Mouse (Mus musculus): ENCODE measurements around the gene Dpep2nb.
A peak's percentile ranks its signal among the peaks of the same experiment; 100 is the strongest.
"Not testable (repeated sequence)": the region's sequence is repeated elsewhere in the genome, so short reads cannot be mapped to it uniquely, and the experiment has no call there.

Gene Dpep2nb

GRCm38 (mm10) chr8:106005875-106006274, at the start of gene Dpep2nb:
Gene Dpep2nb (minus strand): TSS chr8:106005975.
- DNase-seq (ENCODE audit: extremely low read depth, insufficient read length, low spot score) = no peak

GRCm38 (mm10) chr8:106055038-106055437, 49.3 kb upstream of the Dpep2nb start:
- no peak for DNase-seq (ENCODE audit: extremely low read depth, insufficient read length, low spot score)

- DNase-seq (ENCODE audit: extremely low read depth, insufficient read length, low spot score) = no peak
These were observed 48.5 kb upstream of the Dpep2nb start for GRCm38 (mm10) chr8:106054190-106054811.

GRCm38 (mm10) chr8:106052510-106053089, 46.8 kb upstream of the Dpep2nb start:
- no peak for DNase-seq (ENCODE audit: extremely low read depth, insufficient read length, low spot score)

GRCm38 (mm10) chr8:106051068-106051467, 45.3 kb upstream of the Dpep2nb start:
- DNase-seq (ENCODE audit: extremely low read depth, insufficient read length, low spot score) = no peak

- DNase-seq (ENCODE audit: extremely low read depth, insufficient read length, low spot score) = no peak
These were observed 44.1 kb upstream of the Dpep2nb start for GRCm38 (mm10) chr8:106049840-106050239.

- no peak for DNase-seq (ENCODE audit: extremely low read depth, insufficient read length, low spot score)
These were observed 42.3 kb upstream of the Dpep2nb start for GRCm38 (mm10) chr8:106047854-106048630.

- no peak for DNase-seq (ENCODE audit: extremely low read depth, insufficient read length, low spot score)
These were observed 41.2 kb upstream of the Dpep2nb start for GRCm38 (mm10) chr8:106046872-106047559.

GRCm38 (mm10) chr8:106044151-106044550, 38.4 kb upstream of the Dpep2nb start:
- DNase-seq (ENCODE audit: extremely low read depth, insufficient read length, low spot score) = no peak

- no peak for DNase-seq (ENCODE audit: extremely low read depth, insufficient read length, low spot score)
These were observed 37.3 kb upstream of the Dpep2nb start for GRCm38 (mm10) chr8:106043055-106043454.

GRCm38 (mm10) chr8:106040218-106040617, 34.4 kb upstream of the Dpep2nb start:
- no peak for DNase-seq (ENCODE audit: extremely low read depth, insufficient read length, low spot score)

GRCm38 (mm10) chr8:106039605-106040004, 33.8 kb upstream of the Dpep2nb start:
- DNase-seq (ENCODE audit: extremely low read depth, insufficient read length, low spot score) = no peak

- DNase-seq (ENCODE audit: extremely low read depth, insufficient read length, low spot score) = no peak
These were observed 32.9 kb upstream of the Dpep2nb start for GRCm38 (mm10) chr8:106038721-106039120.

GRCm38 (mm10) chr8:106022483-106022882, 16.7 kb upstream of the Dpep2nb start:
- no peak for DNase-seq (ENCODE audit: extremely low read depth, insufficient read length, low spot score)

GRCm38 (mm10) chr8:106018039-106018438, 12.3 kb upstream of the Dpep2nb start:
- DNase-seq (ENCODE audit: extremely low read depth, insufficient read length, low spot score) = no peak

- no peak for DNase-seq (ENCODE audit: extremely low read depth, insufficient read length, low spot score)
These were observed 11.4 kb upstream of the Dpep2nb start for GRCm38 (mm10) chr8:106017130-106017529.

GRCm38 (mm10) chr8:106016284-106016683, 10.5 kb upstream of the Dpep2nb start:
- DNase-seq (ENCODE audit: extremely low read depth, insufficient read length, low spot score) = no peak

- DNase-seq (ENCODE audit: extremely low read depth, insufficient read length, low spot score) = not testable (repeated sequence)
These were observed 6.4 kb upstream of the Dpep2nb start for GRCm38 (mm10) chr8:106012203-106012602.

- DNase-seq (ENCODE audit: extremely low read depth, insufficient read length, low spot score) = no peak
These were observed 5.8 kb upstream of the Dpep2nb start, which contains the start of gene Ddx28 for GRCm38 (mm10) chr8:106011643-106011986. Gene Ddx28 (minus strand): TSS chr8:106011882.

- DNase-seq (ENCODE audit: extremely low read depth, insufficient read length, low spot score) = peak; percentile 91
These were observed 5.2 kb upstream of the Dpep2nb start for GRCm38 (mm10) chr8:106010748-106011642.
